Mouse (Mus musculus): ENCODE measurements around the gene Rrbp1.

Rrbp1 gene

GRCm38 (mm10) chr2:144005166-144005955 is 5.7 kb downstream of the Rrbp1 start:
- DNase-seq (ENCODE audit: low read depth, low spot score): no peak

- no peak for DNase-seq (ENCODE audit: low read depth, low spot score)
Observed at GRCm38 (mm10) chr2:144003544-144003943, 7.5 kb downstream of the Rrbp1 start.

- no peak for DNase-seq (ENCODE audit: low read depth, low spot score)
Observed at GRCm38 (mm10) chr2:144002229-144002984, 8.7 kb downstream of the Rrbp1 start.

GRCm38 (mm10) chr2:143992977-143993376 is 18.1 kb downstream of the Rrbp1 start:
- no peak for DNase-seq (ENCODE audit: low read depth, low spot score)

- DNase-seq (ENCODE audit: low read depth, low spot score): no peak
Observed at GRCm38 (mm10) chr2:143991964-143992672, 18.9 kb downstream of the Rrbp1 start.

GRCm38 (mm10) chr2:143990997-143991396 is 20.1 kb downstream of the Rrbp1 start:
- DNase-seq (ENCODE audit: low read depth, low spot score): no peak

- no peak for DNase-seq (ENCODE audit: low read depth, low spot score)
Observed at GRCm38 (mm10) chr2:143988016-143988415, 23.0 kb downstream of the Rrbp1 start.

- DNase-seq (ENCODE audit: low read depth, low spot score): no peak
Observed at GRCm38 (mm10) chr2:143987485-143987884, 23.6 kb downstream of the Rrbp1 start.

- peak; percentile 35 for DNase-seq (ENCODE audit: low read depth, low spot score)
Observed at GRCm38 (mm10) chr2:143983482-143983881, 27.6 kb downstream of the Rrbp1 start.

- DNase-seq (ENCODE audit: low read depth, low spot score): no peak
Observed at GRCm38 (mm10) chr2:143982901-143983300, 28.2 kb downstream of the Rrbp1 start.

GRCm38 (mm10) chr2:143982152-143982551 is 28.9 kb downstream of the Rrbp1 start:
- DNase-seq (ENCODE audit: low read depth, low spot score): no peak

- DNase-seq (ENCODE audit: low read depth, low spot score): peak; percentile 79
Observed at GRCm38 (mm10) chr2:143980781-143981398, 30.2 kb downstream of the Rrbp1 start.

GRCm38 (mm10) chr2:143978444-143979147 is 32.5 kb downstream of the Rrbp1 start:
- DNase-seq (ENCODE audit: low read depth, low spot score): no peak

- no peak for DNase-seq (ENCODE audit: low read depth, low spot score)
Observed at GRCm38 (mm10) chr2:143975146-143975649, 35.9 kb downstream of the Rrbp1 start.

- DNase-seq (ENCODE audit: low read depth, low spot score): no peak
Observed at GRCm38 (mm10) chr2:143973161-143973560, 37.9 kb downstream of the Rrbp1 start.

- no peak for DNase-seq (ENCODE audit: low read depth, low spot score)
Observed at GRCm38 (mm10) chr2:143971887-143972286, 39.2 kb downstream of the Rrbp1 start.

- no peak for DNase-seq (ENCODE audit: low read depth, low spot score)
Observed at GRCm38 (mm10) chr2:143970841-143971240, 40.2 kb downstream of the Rrbp1 start.

GRCm38 (mm10) chr2:143969260-143969659 is 41.8 kb downstream of the Rrbp1 start:
- DNase-seq (ENCODE audit: low read depth, low spot score): no peak

- no peak for DNase-seq (ENCODE audit: low read depth, low spot score)
Observed at GRCm38 (mm10) chr2:143963318-143963717, 47.7 kb downstream of the Rrbp1 start.

- DNase-seq (ENCODE audit: low read depth, low spot score): no peak
Observed at GRCm38 (mm10) chr2:143962192-143962591, 48.9 kb downstream of the Rrbp1 start.

GRCm38 (mm10) chr2:143955746-143956145 is 55.3 kb downstream of the Rrbp1 start:
- DNase-seq (ENCODE audit: low read depth, low spot score): no peak
